Mouse (Mus musculus) G1E (cell line): ENCODE results near the gene Mb21d2.

Source experiments
- CTCF ChIP-seq: IDR thresholded peaks from 2 replicates; pipeline ENCODE4 v1.5.1; 2012; ENCODE audit warnings: low read depth, low read length, inconsistent platforms, mixed read lengths
- GATA1 ChIP-seq: IDR thresholded peaks from 2 replicates; pipeline ENCODE4 v1.6.1; 2012; ENCODE audit warnings: borderline replicate concordance, low read length, inconsistent platforms, mixed read lengths
- GATA2 ChIP-seq: IDR thresholded peaks from 2 replicates; pipeline ENCODE4 v1.6.1; 2012; ENCODE audit warnings: low read depth, low read length, inconsistent platforms, borderline replicate concordance
- POLR2AphosphoS5 ChIP-seq: IDR thresholded peaks from 2 replicates; pipeline ENCODE4 v1.6.1; 2012; ENCODE audit warnings: low read depth, low read length, inconsistent platforms; ENCODE audit not compliant: insufficient replicate concordance
- TAL1 ChIP-seq: conservative IDR thresholded peaks from 2 replicates; pipeline ENCODE4 v1.6.1; 2012; ENCODE audit warnings: low read depth, low read length, inconsistent platforms, mixed read lengths

GRCm38 (mm10) chr16:28880307-28880681 lies 49.2 kb downstream of the Mb21d2 start:
- no peak for TF ChIP-seq CTCF
- no peak for TF ChIP-seq GATA1
- TF ChIP-seq TAL1, result no peak
- TF ChIP-seq POLR2AphosphoS5, result no peak
- TF ChIP-seq GATA2, result no peak
